Mouse (Mus musculus) erythroblast, embryonic 14.5 days (primary cell): Measurements from ENCODE around the gene Dtd1.

ENCODE experiments used
- GATA1 ChIP-seq: IDR thresholded peaks from 2 replicates; pipeline ENCODE4 v1.6.1; 2012; ENCODE audit warnings: low read length, inconsistent platforms, mixed read lengths
- TAL1 ChIP-seq: IDR thresholded peaks from 3 replicates; pipeline ENCODE4 v1.6.1; 2012; ENCODE audit warnings: low read length, inconsistent platforms, mixed read lengths

GRCm38 (mm10) chr2:144550529-144550928 is 49.2 kb upstream of the Dtd1 start, which contains the start of gene Rbbp9:
- TF ChIP-seq GATA1 (no peak), TAL1 (no peak)
